Mouse (Mus musculus) frontal cortex, postnatal 10 days (tissue): Measurements from ENCODE around the gene Anp32b.

ENCODE experiments used
- DNase-seq, 2 experiments: peaks; one replicate each; pipeline ENCODE4 v3.0.0; 2022; ENCODE audit warnings: low spot score in 2 of 2, mixed read lengths in 1 of 2

Anp32b gene

DNA sequence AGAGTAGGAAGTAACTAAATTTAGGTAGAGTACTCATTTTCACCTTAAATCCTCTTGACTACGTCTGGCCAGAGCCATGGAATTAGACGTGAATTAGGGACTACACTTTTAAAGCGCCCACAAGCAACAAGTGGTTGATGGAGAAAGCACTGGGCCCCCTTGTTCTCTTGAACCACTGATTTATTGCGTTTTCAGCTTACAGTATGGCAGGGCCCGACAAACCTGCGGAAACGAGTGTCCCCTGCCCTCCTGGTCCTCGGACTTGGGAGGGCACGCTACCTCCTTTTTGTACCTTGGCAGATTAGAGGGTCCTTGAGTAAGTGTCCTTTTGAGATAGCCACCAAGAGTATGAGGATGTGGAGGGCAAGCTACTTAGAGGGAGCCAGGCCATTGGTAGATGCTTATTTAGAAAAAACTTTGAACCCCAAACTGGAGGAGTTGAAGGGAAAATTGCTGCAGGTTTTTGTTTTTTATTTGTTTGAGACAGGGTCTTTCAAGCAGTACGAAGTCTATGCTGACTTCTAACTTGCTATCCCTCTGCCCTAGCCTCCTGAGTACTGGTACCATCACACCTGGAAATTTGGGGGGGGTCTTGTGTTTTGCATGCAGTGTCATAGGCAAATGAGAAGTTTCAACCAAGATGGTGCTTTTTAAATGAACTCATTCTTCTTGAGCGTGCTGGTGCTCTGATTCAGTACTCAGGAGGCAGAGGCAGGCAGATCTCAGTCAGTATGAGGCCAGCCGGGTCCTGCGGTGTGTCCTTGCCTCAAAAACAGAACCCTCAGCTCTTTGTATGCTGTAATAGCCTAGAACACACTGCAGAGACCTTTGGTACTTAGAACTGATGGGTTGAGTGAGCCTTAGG is 2.4 kb downstream of the Anp32b start:
- DNase-seq: no peak

- no peak for DNase-seq
Observed at GRCm38 (mm10) chr4:46454097-46454864, 3.6 kb downstream of the Anp32b start.

DNA sequence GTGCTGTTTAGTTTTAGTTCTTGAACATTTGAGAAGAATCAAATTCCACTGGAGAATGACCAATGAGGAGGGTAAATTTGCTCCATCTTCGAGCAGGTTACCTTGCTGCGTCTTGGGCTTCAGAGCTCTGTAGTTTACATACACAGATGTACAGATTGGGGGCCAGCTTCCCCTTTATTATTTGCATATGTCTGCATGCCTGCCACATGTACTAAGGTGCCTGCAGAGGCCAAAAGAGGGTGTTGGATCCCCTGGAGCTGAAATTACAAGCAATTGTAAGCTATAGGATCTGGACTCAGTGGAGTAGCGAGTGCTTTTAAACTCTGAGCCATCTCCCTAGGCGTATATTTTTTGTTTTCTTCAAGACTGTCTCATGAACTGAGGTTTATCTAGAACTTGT is 6.1 kb downstream of the Anp32b start:
- DNase-seq: no peak

GRCm38 (mm10) chr4:46457186-46457585 is 6.5 kb downstream of the Anp32b start:
- no peak for DNase-seq

DNA sequence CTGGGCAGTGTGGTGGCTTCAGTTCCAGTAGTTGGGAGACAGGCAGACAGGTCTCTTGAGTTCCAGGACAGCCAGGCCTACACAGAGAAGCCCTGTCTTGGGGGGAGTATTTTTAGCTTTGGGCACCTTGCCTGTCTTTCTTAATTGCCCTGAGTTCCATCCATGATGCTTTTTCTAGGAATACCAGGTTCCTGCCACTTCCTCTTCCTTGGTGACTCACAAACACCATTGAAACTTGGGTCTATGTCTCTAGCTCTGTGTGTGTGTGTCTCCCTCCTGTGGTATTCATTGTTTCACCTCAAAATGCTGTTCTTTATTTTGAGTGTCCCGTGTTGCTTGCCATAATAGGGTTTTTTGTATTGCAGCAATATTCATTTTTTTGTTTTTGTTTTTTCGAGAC is 7.7 kb downstream of the Anp32b start:
- DNase-seq: no peak

- DNase-seq: peak in 1 of 2 experiments; percentile 31
Observed at GRCm38 (mm10) chr4:46463130-46463830, 12.6 kb downstream of the Anp32b start.

GRCm38 (mm10) chr4:46465740-46466139 is 15.0 kb downstream of the Anp32b start:
- DNase-seq: no peak

DNA sequence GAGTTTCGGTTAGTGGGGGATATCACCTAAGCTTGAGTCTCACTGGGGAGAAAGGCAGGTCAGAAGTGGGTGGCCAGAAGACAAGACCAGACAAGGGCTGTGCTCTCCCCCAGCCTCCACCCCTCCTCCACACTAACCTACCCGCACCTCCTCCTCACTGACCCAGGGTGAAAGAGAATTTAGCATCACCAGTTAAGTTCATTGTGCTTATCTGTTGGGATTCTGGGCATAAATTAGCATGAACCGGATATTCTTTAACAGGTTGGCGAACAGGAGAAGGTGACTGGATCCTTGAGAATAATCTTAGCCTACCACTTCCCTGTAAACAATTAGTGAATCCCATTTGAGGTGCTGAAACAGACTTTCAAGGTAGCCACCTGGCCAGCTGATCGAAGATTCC is 24.4 kb downstream of the Anp32b start:
- no peak for DNase-seq

DNA sequence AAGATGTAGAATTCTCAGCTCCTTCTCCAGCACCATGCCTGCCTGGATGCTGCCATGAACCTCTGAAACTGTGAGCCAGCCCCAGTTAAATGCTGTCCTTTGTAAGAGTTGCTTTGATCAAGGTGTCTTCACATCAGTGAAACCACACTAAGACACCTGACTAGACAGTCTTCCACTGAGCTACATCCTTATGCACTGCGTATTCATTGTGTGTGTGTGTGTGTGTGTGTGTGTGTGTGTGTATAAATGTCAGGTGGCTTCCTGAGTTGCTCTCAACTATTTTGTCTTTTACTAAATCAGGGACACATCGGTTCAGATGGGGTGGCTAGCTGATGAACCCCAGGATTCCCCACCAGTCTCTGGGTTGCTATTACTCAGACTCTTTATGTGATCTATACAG is 28.4 kb downstream of the Anp32b start:
- no peak for DNase-seq

- DNase-seq: peak; percentile 50 to 58
Observed at GRCm38 (mm10) chr4:46485696-46486417, 35.2 kb downstream of the Anp32b start.

GRCm38 (mm10) chr4:46487348-46487747 is 36.6 kb downstream of the Anp32b start:
- DNase-seq: peak; percentile 54 to 55

- peak; percentile 86 to 93 for DNase-seq
Observed at GRCm38 (mm10) chr4:46489028-46489925, 38.6 kb downstream of the Anp32b start, which contains the start of gene Nans. Gene Nans (plus strand): TSS chr4:46489248.

DNA sequence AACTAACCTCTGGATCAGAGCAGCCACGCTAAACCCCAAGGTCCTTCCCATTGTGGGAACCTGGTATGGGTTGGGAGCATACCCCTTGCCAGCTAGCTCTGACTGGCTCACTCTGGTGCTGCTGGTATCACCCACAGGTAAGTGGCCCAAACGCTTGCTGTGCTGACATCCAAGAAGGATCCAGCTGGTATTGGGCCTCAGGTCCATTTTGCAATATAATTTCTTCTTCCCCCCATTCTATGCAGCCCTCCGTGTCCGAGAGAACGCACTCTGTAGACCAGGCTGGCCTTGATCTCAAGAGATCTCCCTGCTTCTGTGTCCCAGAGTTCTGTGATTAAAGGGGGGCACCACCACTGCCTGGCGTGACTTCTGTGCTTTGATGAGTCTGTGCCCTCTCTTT is 42.4 kb downstream of the Anp32b start:
- no peak for DNase-seq

DNA sequence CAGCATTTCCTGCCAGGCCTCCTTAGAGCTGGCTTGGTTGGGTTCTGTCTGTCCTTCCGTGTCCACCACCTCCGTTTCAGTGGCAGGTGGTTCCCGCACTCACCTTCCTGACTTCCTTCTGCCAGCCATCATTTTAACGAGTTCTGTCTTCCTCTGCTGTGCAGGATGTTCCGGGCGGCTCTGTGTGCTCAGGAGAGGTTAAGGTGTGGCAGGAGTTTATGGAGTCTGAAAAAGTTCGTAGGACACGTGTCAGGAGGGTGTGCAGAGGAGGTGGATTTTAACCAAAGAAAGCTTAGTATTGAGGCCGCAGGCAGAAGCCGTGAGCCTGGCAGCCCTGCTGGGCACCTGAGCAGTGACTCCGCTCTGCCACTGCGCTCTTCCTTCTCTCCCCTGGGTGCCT is 44.8 kb downstream of the Anp32b start:
- DNase-seq: no peak

GRCm38 (mm10) chr4:46497286-46497892 is 46.7 kb downstream of the Anp32b start:
- DNase-seq: peak in 1 of 2 experiments; percentile 40

DNA sequence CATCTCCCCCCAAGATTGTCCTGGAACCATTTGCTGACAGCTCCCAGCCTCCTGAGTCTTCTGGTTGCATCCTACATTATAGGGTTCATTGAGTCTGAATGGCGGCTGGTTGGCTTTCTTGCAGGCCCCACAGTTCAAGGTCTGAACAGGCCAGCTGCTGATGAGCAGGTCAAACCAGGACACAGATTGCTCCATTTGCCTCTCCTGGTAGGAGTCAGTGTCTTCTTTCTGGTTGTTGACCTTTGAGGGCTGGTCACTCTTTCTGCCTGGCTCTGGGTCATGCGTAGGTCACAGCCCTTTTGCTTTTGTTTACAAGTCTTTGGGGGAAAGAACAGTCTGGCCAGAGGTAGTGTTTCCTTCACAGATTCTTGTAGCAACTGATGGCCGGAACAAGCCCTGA is 47.8 kb downstream of the Anp32b start:
- DNase-seq: no peak

DNA sequence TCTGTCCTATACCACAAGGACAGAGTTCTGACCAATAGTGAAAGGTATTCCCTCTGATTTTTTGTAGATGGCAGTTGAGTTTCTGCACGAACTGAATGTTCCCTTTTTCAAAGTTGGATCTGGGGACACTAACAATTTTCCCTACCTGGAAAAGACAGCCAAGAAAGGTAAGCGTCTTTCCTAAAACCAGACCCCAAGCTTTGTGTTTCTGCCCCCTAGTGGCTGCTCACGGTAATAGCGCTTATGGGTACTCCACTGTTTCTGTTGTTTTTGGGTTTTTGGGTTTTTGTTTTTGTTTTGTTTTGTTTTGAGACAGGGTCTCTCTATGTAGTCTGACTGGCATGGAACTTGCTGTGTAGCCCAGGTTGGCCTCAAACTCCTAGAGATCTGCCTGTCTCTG is 48.3 kb downstream of the Anp32b start:
- no peak for DNase-seq

DNA sequence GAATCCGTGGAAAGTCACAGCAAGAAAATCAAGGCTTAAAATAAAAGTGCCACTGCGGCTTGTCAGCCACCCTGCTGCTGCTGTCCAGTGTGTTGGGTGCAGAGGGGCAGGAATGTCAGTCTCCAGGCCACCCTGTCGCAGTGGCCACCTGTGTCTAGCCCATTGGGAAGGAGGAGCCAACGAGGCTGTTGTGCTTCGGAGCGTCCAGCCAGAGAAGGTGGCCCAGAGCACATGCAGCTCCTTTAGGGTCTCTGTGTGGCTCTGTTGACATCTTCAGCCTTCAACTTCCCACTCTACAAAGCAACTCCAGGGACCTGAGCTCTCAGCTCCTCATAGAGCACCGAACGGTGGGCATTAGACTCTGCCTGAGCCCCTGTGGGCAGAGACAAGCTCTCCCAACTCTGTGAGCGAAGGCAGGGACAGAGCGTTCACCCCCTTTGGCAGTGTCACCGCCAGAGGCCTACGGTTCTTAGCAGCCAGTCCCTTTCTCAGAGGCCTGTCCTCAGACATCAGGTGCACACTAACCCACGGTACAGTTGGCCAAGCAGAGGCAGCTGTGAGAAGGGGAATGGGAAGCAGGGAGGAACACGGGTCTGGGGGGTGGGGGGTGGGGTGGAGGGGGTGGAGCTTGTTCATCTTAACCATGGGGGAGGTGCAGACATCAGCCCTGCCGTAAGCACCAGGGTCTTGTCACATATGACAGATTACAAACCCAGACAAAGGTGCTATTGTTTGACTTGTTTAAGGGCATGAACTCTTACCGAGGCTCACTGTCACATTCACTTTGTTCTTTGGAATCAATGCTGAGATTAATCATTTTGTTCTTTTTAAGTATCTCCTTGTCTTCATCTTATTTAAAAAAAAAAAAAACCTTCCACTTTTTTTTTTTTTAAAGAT is 52.2 kb downstream of the Anp32b start:
- DNase-seq: no peak

DNA sequence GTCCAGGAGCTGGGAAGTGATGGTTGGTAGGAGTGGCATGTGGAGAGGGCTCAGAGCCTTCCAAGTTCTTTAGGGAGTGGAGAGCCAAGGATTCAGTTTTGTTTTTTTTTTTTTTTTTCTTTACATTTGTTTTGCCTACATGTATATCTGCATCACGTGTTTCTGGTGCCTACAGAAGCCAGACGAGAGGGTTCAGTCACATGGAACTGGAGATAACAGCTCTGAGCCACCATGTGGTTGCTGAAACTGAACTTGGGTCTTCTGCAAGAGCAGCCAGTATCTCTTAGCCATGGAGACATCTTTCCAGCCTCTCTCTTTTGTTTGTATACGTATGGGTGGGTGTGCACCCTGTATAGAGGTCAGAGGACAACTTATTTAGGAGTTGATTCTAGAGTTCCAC is 53.2 kb downstream of the Anp32b start:
- DNase-seq: no peak
